21 mouse cellular contexts compared by ENCODE assay signal in genomic region chr11:87744964-87745363, GRCm38 (mm10). TPM values are rescaled to one million over a fixed set of nuclear protein-coding genes. Genes with fewer than 3 reads are reported as not detected.
DNase-seq lines count a peak whose midpoint lies in the region; ATAC-seq and TF ChIP-seq lines count a peak whose summit lies in the region.
"Had no signal": no experiment of that assay in that cellular context is flagged by ENCODE, and none has a peak within 500 bp of the region (broad histone marks: within the 10 kb centered on the region; RNA-seq: fewer than 3 reads in every experiment).

No protein-coding gene starts in this region.

- H3K4me2 ChIP-seq in heart, postnatal 0 days (ENCODE audit: low read depth, low read length), result no peak overlapping the region
- H3K4me2 ChIP-seq: forebrain, embryonic 15.5 days; heart, embryonic 13.5 days; lung, embryonic 14.5 days; stomach, embryonic 15.5 days had no signal

- ATAC-seq in heart, postnatal 0 days (ENCODE audit: insufficient read depth, low read depth), result no peak
- ATAC-seq in neutrophil, adult 5-6 weeks (ENCODE audit: extremely low read depth, insufficient number of reproducible peaks, low FRiP score, poor library complexity, severe bottlenecking), result peak; percentile 34
- ATAC-seq: forebrain, embryonic 15.5 days; hindbrain, postnatal 0 days; Patski had no signal

- H3K9ac ChIP-seq in heart, postnatal 0 days (replicated peaks; ENCODE audit: low read depth, low read length), result no peak overlapping the region
- H3K9ac ChIP-seq: forebrain, embryonic 15.5 days; heart, embryonic 13.5 days; lung, embryonic 14.5 days; stomach, embryonic 15.5 days had no signal

- H3K27me3 ChIP-seq in heart, postnatal 0 days (ENCODE audit: control insufficient read depth, insufficient read depth, low read length), result no peaks in the 10 kb centered on the region
- H3K27me3 ChIP-seq in embryonic facial prominence, embryonic 10.5 days (replicated peaks; ENCODE audit: low read depth, poor library complexity, severe bottlenecking), result no peaks in the 10 kb centered on the region
- H3K27me3 ChIP-seq: Patski; stomach, embryonic 15.5 days had no signal

- H3K36me3 ChIP-seq in heart, postnatal 0 days (replicated peaks; ENCODE audit: control insufficient read depth, insufficient read depth, low read length), result peaks cover 42% of the 10 kb centered on the region
- H3K36me3 ChIP-seq in embryonic facial prominence, embryonic 10.5 days (replicated peaks), result peaks cover 55% of the 10 kb centered on the region

- peak overlapping the region; percentile 57; the same call in 1 of the 2 replicates for H3K27ac ChIP-seq in heart, postnatal 0 days (ENCODE audit: low read depth)
- H3K27ac ChIP-seq in embryonic facial prominence, embryonic 10.5 days (replicated peaks), result no peak overlapping the region
- H3K27ac ChIP-seq: forebrain, embryonic 15.5 days; heart, embryonic 13.5 days; hindbrain, postnatal 0 days; kidney, postnatal 0 days; limb, embryonic 10.5 days; midbrain, embryonic 10.5 days; stomach, embryonic 15.5 days had no signal

- H3K9me3 ChIP-seq in heart, postnatal 0 days (replicated peaks; ENCODE audit: control insufficient read depth, low read length), result no peaks in the 10 kb centered on the region
- no peaks in the 10 kb centered on the region for H3K9me3 ChIP-seq in embryonic facial prominence, embryonic 10.5 days
- H3K9me3 ChIP-seq: forebrain, embryonic 15.5 days; heart, embryonic 13.5 days; limb, embryonic 10.5 days; midbrain, embryonic 10.5 days; stomach, embryonic 15.5 days had no signal

- H3K4me1 ChIP-seq in heart, postnatal 0 days (ENCODE audit: control insufficient read depth, insufficient read depth), result no peaks in the 10 kb centered on the region
- peaks cover 13% of the 10 kb centered on the region for H3K4me1 ChIP-seq in embryonic facial prominence, embryonic 10.5 days
- H3K4me1 ChIP-seq: forebrain, embryonic 15.5 days had no signal

- WGBS in heart, postnatal 0 days, result 62% methylated on average over 4 of the region's 4 CpGs
- WGBS in embryonic facial prominence, embryonic 10.5 days, result 79% methylated on average over 4 of the region's 4 CpGs

- no peak for TF ChIP-seq CTCF in heart, postnatal 0 days (IDR thresholded peaks at IDR 0.05; ENCODE audit: low read depth)

- intact Hi-C loops in gastrocnemius, postnatal 14 days (cut with DNase I; ENCODE audit: low total_unique reads), result no loop called here

- TF ChIP-seq EP300 in heart, postnatal 0 days (IDR thresholded peaks at IDR 0.05; ENCODE audit: low read depth), result no peak

- DNase-seq in heart, postnatal 0 days (ENCODE audit: low spot score), result no peak
- DNase-seq in heart, postnatal 4 days, result no peak
- peak; percentile 75 to 81 for DNase-seq in CD8-positive naive resting alpha-beta T cell, adult 2 months (ENCODE audit: low read depth in 2 of 2, low spot score in 2 of 2)
- DNase-seq in thymus, postnatal 10 days (ENCODE audit: low spot score in 2 of 2), result peak; percentile 82 to 85
- DNase-seq in embryonic facial prominence, embryonic 10.5 days (ENCODE audit: low spot score), result no peak
- no peak for DNase-seq in yolk sac, embryonic 10.5 days (ENCODE audit: low spot score)
- no peak for DNase-seq in gastrocnemius, postnatal 14 days
- DNase-seq: adrenal gland, postnatal 14 days; gastrocnemius, postnatal 10 days; layer of hippocampus, postnatal 36 days; lung, embryonic 14.5 days had no signal

- no peak overlapping the region for H3K4me3 ChIP-seq in heart, postnatal 0 days (ENCODE audit: low read depth, low read length)
- H3K4me3 ChIP-seq in embryonic facial prominence, embryonic 10.5 days, result no peak overlapping the region
- H3K4me3 ChIP-seq: forebrain, embryonic 15.5 days; heart, embryonic 13.5 days; limb, embryonic 10.5 days; midbrain, embryonic 10.5 days; stomach, embryonic 15.5 days had no signal

RNA-seq across cellular contexts. Expression of gene Supt4a, which starts 7.6 kb away (rescaled TPM):
- total RNA-seq in heart, postnatal 0 days (2014; rRNA removed; ENCODE audit: low replicate concordance), result 50.3 and 73.7 TPM in 2 replicates
- 101 and 104 TPM in 2 replicates for polyA plus RNA-seq in heart, postnatal 0 days (2015; fragmentation: Nextera tagmentation; extraction: Ambion mirVana)
- total RNA-seq in heart, postnatal 4 days (2021), result 10 to 100 TPM; 47.9 to 49.9 TPM
- 181 and 183 TPM in 2 replicates for total RNA-seq in neutrophil, adult 5-6 weeks (2017)
- polyA plus RNA-seq in embryonic facial prominence, embryonic 10.5 days (2016; fragmentation: Nextera tagmentation; extraction: Ambion mirVana), result 184 and 185 TPM in 2 replicates
- 10 to 100 TPM; 30.8 to 36.4 TPM for total RNA-seq in gastrocnemius, postnatal 14 days (2021)

RNA-seq across cellular contexts. Expression of gene Tspoap1, which starts 15.4 kb away (rescaled TPM):
- 1.6 TPM in 1 of 2 replicates, not detected in the other for total RNA-seq in heart, postnatal 0 days (2014; rRNA removed; ENCODE audit: low replicate concordance)
- polyA plus RNA-seq in heart, postnatal 0 days (2015; fragmentation: Nextera tagmentation; extraction: Ambion mirVana), result 0.12 TPM in 1 of 2 replicates, not detected in the other
- under 1 TPM in 1 of 2 experiments, not detected in 1; 0.07 TPM for total RNA-seq in heart, postnatal 4 days (2021)
- total RNA-seq in neutrophil, adult 5-6 weeks (2017), result 21.4 and 22.2 TPM in 2 replicates
- 4.0 and 7.0 TPM in 2 replicates for polyA plus RNA-seq in embryonic facial prominence, embryonic 10.5 days (2016; fragmentation: Nextera tagmentation; extraction: Ambion mirVana)
- total RNA-seq in gastrocnemius, postnatal 14 days (2021), result under 1 TPM; 0.04 TPM
- polyA plus RNA-seq: C2C12 had no signal

RNA-seq across cellular contexts. Expression of gene Mpo, which starts 48.4 kb away (rescaled TPM):
- 0.46 and 2.6 TPM in 2 replicates for total RNA-seq in heart, postnatal 0 days (2014; rRNA removed; ENCODE audit: low replicate concordance)
- 0.26 and 0.36 TPM in 2 replicates for polyA plus RNA-seq in heart, postnatal 0 days (2015; fragmentation: Nextera tagmentation; extraction: Ambion mirVana)
- under 1 TPM; 0.14 to 0.33 TPM for total RNA-seq in heart, postnatal 4 days (2021)
- total RNA-seq in neutrophil, adult 5-6 weeks (2017), result 0.98 TPM in 1 of 2 replicates, not detected in the other
- 5.2 and 6.3 TPM in 2 replicates for polyA plus RNA-seq in embryonic facial prominence, embryonic 10.5 days (2016; fragmentation: Nextera tagmentation; extraction: Ambion mirVana)
- not detected for total RNA-seq in gastrocnemius, postnatal 14 days (2021)
- polyA plus RNA-seq: C2C12, Patski had no signal

Comparison
In these comparisons a context has a peak if more than half of its experiments do, and no peak if none do; other contexts are left out.
1. DNase-seq: peak in CD8-positive naive resting alpha-beta T cell, adult 2 months (2 of 2) and thymus, postnatal 10 days (2 of 2); none in heart, postnatal 0 days (single experiment), heart, postnatal 4 days (single experiment), embryonic facial prominence, embryonic 10.5 days (single experiment), yolk sac, embryonic 10.5 days (single experiment) and gastrocnemius, postnatal 14 days (single experiment).